Mouse (Mus musculus) liver, embryonic 14.5 days (tissue): ENCODE results near the gene Lrrc4c.

Experiments
- CTCF ChIP-seq: IDR thresholded peaks from 2 replicates; pipeline ENCODE4 v1.5.1; 2016; ENCODE audit warnings: antibody characterized with exemption, low read depth, control low read depth
- EP300 ChIP-seq: IDR thresholded peaks from 2 replicates; pipeline ENCODE4 v1.6.1; 2016; ENCODE audit warnings: antibody characterized with exemption, low read depth

- TF ChIP-seq CTCF (no peak; the same call in 1 of the 2 replicates), EP300 (no peak)
These were observed 19.4 kb downstream of the Lrrc4c start for GRCm38 (mm10) chr2:96337354-96337753.
